Mouse (Mus musculus) layer of hippocampus, adult 8-10 months (tissue): ENCODE measurements around the gene Grm8. TPM values are rescaled to one million over a fixed set of nuclear protein-coding genes. Genes with fewer than 3 reads are reported as not detected.

ENCODE experiments used
- DNase-seq, 2 experiments: peaks; one replicate each; pipeline ENCODE4 v3.0.0; 2022; ENCODE audit warnings: low spot score in 2 of 2
- total RNA-seq, 4 experiments: library from RNA; stranded (reverse); gene quantifications; 2 replicates each; pipeline ENCODE4 v1.2.4; 2022

Gene Grm8
- total RNA-seq, 4 experiments from 2014 or later, result 10.2 to 14.0 (median 12.2) TPM

DNA sequence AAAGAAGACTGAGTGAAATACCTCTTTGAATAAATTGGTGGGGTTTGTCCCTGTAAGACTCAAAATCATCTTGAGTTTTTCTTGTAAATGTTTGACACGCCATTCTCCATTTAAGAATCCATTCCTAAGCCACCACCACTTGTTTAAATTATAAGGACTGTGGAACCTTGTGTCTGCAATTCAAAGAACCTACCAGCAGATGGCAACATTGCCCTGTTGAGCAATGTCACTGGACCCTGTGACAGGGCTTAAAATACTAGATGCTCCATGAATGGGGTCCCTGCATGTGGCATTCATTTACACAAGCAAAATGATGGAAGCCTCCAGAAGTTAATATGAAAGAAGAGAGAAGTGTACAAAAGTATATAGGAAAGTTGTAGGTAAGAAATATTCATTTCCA, 477.5 kb downstream of the Grm8 start:
- DNase-seq, result peak; percentile 31 to 52

DNA sequence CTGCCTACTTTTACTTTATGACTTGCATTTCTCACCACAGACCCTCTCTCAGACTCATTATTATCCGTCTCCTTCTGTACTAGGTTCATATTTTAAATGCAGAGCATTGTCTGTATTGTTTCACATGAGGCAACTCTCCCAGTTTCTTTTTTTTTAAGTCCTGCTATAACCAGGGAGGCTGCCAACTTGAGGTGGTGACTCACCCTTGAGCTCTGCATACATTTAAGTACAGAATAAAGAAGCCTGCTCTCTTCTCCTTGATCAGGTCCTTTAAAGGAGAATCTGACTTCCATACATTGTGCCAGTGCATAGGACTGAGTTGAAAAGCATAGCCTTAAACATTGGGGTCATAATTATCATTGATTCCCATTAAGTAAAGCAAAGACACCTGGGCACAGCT, 488.5 kb downstream of the Grm8 start:
- DNase-seq, result peak; percentile 5 to 10

DNA sequence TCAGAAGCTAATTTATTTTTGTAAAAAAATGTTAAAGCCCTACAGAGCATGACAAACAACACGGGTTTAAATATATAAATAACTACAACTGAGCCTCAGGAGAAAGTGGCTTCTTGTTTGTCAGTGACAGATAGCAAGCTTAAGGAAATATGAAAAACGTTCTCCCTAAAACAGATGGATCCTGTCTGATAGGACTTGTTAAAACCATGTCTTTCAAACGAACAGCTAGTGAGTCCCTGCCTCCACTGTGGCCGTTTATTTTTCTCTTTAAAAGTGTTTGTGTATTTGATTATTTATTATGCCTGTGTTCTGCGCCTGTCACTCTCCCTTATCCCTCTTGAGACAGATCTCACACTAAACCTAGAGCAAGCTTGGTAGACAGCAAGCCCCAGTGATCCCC, 489.9 kb downstream of the Grm8 start:
- no peak for DNase-seq

DNA sequence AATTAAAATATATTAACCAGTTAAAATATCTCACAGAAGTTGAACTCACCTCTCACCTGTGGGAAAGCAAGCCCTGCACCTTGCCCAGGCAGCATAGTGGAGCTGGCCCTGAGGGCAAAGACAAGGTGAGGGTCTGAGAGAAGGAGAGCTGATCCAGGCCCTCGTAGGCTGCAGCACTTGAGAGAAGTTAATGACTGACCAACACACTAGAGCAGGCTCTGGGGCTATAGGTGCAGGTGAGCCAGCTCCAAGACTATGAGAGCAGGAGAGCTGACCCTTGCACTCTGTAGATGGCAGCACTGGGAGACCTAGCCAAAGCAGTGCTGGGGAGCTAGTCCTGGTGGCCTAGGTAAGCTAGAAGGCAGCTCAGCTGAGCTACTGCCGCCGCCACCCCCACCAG, 499.1 kb downstream of the Grm8 start:
- no peak for DNase-seq

DNA sequence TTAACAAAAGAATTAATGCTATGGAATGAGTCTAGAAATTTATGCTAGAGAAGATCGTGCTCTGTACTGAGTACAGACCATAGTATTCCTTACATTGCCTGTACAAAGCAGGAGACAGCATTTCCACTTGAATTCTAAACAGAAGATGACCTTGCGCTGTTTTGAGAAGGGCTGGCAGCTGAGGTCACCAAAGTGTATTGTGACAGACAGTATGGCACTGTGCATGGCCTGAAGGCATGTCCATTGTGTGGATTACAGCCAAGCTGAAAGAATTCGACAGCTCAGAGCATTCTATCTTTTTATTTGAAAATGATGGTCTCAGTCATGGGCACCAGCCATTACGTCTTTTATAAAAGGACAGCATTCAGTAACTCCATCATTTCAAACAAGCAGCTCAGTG, 517.5 kb downstream of the Grm8 start:
- no peak for DNase-seq

DNA sequence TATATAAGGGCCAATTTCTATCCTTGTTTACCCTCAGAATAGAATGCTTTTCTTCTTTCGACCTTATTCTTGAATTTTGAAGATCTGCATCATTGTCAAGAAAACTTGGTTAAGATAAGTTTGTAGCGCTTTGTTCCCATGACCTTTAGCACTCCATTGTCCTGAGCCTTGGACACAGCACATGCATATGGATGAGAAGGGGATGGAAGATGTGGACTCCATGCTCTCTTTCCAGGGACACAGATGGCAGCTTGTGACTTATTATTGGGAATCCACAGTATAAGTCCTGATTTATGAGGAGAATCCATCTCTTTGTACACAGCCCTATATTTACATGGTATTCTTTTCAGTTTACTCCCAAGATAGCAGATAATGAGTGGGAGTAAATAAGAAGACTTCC, 554.5 kb downstream of the Grm8 start:
- no peak for DNase-seq

DNA sequence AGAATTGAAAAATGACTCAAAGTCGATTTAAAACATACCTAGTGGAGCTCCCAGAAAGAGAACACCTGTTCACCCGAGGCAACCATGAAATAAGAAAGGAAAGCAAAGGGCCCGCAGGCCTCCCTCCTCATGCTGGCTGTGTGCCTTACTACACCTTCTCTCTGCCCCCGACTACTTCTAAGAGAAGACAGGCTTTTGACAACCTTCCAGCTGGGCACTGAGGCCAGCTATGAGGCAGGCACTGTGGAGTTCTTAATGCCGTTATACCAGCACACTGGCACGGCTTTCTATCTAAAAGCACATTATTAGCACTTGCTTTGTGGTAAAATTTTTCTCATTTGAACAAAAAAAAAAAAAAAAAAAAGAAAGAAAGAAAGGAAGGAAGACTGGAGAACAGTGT, 589.5 kb downstream of the Grm8 start:
- DNase-seq, result no peak

DNA sequence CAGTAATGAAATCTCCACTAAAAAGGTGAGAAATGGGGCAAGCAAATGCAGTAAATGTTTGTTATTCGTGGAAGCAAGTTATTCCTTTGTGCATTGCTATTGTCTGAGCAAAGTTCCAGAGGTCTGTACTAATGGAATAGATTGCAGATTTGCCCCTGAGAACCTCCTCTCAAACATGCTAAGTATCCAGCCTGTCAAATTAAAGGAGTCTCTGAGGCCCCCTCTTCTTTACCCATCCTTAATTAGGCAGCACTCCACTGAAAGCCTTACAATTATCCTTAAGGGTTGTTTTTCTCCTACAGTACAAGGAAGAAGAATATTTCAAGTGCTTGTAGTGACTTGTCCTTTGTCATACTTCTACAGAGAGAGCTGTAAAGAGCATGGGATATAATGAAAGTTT, 617.4 kb downstream of the Grm8 start:
- no peak for DNase-seq

DNA sequence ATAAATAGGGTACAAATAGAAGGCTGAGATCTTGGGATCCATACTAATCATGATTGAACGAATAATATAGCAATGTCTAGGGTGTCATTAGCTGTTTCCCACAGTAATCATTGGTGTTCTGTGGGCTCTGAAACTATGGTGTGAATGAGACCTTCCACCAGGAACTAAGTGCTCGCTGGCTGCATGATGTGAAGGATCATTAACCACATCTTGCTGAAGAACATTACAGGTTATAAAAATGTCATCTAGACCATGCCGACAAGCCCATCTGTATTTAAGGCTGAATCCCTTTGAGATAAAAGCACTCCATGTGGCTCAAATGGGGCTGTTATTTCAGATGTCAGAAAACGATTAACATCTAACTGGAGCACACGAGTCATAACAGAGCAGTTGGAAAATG, 674.0 kb downstream of the Grm8 start:
- no peak for DNase-seq

DNA sequence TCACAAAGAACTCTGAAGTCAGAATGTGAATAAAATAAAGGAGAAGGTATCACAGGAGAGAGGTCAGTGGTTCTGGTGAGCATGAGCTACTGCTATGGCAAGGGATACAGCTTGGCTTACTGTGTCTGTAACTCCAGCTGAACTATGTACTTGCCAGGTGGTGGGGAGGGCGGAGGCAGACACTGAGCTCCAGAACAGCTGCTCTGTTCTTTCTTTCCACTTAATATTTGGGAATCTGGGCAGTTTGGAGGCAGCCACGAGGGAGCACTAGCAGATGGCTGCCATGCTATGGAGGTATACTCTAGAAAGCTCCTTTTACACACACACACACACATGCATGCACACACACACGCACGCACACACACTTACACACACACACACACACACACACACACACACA, 726.5 kb downstream of the Grm8 start:
- DNase-seq, result peak; percentile 56 to 63

DNA sequence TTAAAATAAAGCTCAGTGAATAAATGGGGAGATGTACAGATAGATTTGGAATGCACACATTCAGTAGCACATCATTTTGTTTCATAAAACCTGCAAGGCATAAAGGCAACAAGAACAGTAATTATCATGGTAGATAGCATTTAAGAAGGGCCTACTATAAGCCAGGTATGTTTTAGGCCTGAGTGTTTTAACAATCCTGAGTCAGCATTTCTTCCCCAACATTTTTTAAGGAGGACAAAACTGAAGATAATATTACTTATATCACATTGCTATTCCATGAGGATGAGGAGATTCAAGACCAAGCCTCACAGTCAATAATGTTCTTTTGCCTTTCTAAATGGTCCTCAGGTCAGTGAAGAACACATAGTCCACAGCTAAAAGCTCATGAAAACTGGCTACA, 762.6 kb downstream of the Grm8 start:
- no peak for DNase-seq

DNA sequence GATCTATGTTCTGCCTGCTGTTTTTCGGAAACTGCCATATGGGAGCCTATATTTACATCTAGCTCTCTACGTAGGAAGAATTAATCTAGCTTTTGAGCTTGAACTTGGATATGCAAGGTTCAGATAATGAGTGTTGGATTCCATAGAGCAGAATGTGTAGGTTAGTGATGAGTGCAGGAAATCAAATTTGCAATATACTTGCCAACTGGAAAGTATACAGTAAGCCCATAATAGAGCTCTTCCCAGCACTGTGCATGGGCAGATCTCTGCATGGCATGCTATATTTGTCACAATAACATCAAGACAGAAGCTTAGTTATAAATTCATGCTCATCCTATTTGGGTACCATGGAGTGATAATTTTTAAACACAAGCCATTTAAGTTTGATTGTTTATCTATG, 763.9 kb downstream of the Grm8 start:
- DNase-seq, result no peak

DNA sequence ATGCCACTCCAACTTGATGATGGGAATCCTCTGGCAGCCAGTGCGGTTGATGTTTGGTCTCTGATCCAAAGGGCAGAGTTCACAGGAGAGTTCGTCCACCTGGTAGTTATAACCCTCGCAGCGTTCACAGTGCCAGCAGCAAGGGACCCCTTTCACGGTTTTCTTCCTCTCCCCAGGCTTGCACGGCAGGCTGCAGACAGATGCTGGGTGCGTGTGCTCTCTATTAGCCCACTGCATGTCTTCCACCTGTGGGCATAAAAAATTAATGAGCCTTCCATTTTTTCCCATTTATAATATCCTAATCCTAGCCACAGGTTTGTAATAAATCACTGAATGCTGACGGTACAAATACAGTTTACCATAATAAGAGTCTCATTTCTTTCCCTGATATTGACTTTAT, 771.2 kb downstream of the Grm8 start:
- no peak for DNase-seq

DNA sequence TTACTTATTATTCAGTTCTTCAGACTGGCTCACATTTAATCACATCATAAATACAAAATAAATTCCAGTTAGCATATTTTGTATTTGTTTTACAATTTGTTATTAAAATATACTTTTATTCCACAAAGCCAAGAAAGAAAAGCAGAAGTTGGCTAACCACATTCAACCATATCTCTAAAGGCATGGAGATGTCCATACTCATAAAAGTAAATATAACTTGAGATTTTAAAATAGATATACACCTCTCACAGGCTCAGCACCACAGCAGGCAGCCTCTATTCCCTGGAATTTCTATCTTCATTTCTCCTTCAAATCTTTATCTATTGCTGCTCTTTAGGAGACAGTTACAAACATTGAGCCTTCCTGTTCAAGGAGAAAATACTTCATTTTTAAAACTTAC, 774.5 kb downstream of the Grm8 start:
- DNase-seq, result no peak

DNA sequence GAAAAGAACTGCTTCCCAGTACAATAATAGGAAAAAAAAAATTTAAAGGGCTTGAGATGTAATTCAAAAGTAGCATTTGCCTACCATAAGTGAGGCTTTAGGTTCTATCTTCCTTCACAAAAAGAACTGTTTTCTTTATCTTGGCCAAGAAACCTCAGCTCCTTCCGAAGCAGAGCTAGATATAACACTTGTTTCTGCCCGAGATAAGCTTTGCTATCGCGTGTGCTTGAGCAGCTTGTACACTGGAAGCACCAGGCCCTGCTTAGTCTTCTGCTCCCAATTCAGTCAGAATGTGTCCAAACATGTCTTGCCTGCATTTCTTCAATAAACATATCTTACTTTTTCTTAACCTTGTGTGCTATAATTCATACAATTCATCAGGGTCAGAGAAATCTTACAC, 783.8 kb downstream of the Grm8 start:
- no peak for DNase-seq

DNA sequence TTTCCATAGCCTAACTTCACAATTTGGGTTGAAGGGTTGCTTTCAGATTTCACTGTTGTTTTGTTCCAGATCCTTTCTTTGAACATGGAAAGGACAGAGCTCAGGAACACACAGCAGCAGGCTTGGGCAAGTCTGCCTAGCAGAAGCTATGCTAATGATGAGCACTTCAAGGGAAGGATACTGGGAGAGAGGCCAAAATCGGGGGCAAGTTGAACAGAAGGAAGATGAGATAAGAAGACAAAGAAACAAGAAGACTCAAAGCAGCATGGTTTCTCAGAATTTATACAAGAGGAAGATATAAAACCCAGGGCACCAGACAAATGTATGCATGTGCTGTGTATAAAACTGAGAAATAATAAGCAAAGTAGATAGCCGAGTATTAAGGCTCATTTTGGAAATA, 786.7 kb downstream of the Grm8 start:
- no peak for DNase-seq

DNA sequence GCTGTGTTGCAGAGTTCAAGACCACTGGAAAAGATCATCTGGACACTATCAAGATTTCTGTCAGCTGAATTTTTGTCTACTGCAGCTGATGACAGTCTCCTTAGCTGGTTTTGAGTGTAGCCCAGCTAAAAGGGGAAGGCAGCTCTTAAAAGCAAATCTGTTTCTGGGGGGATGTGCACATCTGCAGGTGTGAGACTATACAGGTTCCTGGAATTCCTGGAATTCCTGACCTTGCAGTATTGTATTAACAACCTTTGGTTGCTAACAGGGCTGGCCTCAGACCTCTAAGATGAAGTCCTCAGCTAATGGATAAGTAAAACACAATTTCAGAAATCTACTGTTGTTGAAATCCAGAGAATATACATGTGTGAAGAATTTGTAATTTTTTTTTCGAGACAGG, 788.7 kb downstream of the Grm8 start:
- no peak for DNase-seq

DNA sequence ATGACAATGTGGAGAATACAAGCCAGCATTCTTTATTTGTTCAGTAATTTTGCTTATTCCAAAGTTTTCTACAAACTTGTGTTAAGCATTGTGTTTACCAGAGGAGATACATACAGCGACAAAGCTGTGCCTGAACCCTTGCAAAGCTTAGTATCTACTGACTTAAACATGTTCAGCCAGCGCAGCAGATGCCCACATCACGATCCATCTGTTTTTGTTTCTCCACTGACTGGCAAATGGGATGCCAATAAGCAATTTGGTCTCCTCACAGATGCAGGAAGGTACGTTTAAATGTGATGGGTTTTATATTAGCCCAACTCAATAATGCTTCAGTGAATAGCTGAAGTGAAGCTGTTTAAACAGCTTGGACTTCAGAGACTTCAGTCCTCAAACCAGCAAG, 794.8 kb downstream of the Grm8 start:
- DNase-seq, result peak; percentile 28 to 63

DNA sequence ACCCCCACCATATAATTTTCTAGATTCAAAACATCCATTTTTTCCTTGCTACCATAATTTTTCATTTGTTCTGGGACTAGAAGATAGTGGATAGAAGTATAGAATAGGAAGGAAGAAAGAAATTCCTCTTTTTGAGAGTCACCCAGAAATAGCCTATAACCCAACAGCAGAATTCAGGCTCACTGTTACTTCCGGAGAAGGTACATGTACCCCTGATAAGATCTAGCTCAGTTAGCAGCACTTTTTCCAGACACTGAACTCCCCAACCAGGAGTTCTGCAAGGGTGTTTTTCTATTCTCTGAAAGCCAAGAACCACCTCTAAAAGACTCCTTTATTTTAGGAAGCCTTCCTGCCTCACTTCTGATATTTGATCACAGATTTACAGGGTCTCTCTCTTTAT, 816.4 kb downstream of the Grm8 start:
- no peak for DNase-seq

DNA sequence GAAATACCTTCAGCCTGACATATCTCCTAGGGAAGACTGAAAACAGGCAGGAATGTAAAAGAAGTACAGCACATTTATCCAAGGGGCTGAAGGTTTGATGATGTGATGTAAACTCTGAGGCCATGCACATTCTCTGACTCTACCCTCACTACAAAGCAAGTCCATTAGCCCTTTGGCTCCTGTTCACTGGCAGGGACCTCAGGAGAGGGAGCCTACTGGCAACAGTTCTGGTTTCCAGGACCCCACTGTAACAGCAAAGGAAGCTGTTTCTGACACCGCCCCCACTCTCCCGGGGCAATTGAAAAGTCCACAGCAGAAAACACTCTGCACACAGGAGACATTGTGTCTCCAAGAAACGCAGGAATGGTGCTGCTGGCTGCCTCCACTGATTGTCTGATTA, 817.6 kb downstream of the Grm8 start:
- no peak for DNase-seq

DNA sequence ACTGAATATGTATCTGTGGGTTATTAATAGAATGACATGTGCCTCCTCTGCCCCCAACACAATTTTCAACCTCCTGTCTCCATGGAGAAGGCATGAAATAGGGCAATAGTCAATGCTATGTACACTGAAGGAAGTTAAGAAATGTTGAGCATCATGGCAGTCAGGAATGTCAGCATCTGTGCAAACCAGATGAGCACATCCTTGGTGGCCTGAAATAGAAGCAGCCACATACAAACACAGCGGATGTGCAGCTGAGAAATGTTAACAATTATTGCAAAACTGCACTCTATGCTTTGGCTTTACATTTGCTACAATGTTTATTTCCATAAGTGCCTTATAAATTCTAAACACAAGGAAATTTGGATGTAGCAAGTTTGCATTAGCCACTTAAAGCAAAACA, 819.0 kb downstream of the Grm8 start:
- no peak for DNase-seq

DNA sequence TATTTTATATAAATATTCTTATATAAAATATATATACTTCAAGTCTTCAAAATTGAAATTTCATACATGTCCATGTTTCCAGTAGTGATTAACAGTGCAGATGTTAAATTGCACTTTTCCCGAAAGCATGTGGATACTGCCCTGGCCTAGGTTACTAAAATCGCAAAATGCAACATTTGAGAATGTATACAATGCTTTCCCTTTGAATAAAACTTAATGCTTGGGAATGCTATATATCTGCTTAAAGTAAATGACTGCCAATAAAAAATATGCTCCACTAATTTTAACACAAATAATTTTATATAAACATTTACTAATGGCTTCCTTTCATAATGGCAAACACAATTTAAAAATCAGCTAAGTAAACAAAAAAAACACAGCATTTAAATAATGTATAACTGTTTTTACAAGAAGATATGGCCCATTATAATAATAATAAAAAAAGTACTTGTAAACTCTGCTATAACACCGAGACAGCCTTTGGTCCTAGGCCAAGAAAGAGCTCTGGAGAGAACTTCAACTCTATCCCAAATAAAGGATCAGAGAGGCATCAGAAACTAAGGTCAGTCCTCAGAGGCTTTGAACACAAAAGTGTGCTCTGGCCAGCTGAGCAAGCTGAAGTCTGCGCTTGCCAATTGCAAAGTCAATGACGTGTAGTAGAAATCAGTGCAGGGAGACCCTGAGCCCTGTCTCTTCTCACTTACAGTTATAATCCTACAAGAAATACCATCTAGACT, 820.5 kb downstream of the Grm8 start:
- DNase-seq, result no peak

DNA sequence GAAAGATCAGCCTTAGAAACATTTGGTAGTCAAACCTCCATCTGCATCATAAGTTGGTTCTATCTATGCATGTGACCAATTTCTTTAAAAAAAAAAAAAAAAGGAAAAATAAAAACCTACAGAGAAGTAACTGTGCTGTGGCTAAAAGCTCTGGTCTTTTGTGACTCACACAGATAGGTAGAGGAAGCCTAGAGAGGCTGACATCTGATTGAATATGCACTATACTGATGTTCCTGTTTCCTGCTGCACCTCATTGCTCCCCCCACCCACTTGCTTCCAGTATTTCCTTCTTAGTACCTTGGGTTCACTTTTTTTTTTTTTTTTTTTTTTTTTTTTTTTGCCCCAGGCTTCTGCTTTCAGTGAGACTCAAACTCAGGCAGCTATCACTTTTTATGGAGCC, 824.6 kb downstream of the Grm8 start:
- no peak for DNase-seq

DNA sequence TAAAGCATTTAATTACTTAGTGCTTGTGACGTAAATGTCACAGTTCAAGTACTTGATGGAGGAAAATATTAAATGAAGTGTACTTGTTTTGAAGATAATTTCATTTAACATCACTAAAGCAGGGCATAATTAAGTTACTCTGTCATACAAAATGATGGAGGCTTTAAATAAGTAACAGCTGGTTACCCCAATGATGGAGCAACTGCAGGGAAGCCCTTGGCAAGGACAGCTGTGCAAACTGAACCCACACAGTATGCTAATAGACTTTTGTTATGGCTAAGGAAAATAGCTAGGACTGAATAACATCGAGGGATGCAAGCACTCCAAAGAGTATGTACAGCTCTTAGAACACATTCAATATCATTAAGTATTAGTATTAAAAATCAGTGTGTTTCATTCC, 829.6 kb downstream of the Grm8 start:
- no peak for DNase-seq
